Mouse (Mus musculus) intestine, embryonic 16.5 days (tissue): ENCODE measurements around the gene Maip1. TPM values are rescaled to one million over a fixed set of nuclear protein-coding genes. Genes with fewer than 3 reads are reported as not detected.
A peak's percentile ranks its signal among the peaks of the same experiment; 100 is the strongest.

ENCODE experiments used
- ATAC-seq: fragments of 200-750 bp; cut with Nextera tagmentation; 2 replicates; pipeline ENCODE4 v1.8.0; 2017; ENCODE audit warnings: moderate TSS enrichment, moderate library complexity
- H3K27ac ChIP-seq: fragments of 300-500 bp; sonication (generic); 2 replicates; pipeline ENCODE4 v1.5.1; 2014; ENCODE audit warnings: mild to moderate bottlenecking, low read length
- H3K27me3 ChIP-seq: fragments of 300-500 bp; sonication (generic); replicated peaks from 2 replicates; pipeline ENCODE4 v1.6.1; 2014; ENCODE audit warnings: low read length, control low read depth, mixed read lengths; ENCODE audit not compliant: control insufficient read depth, insufficient read depth
- H3K36me3 ChIP-seq: fragments of 300-500 bp; sonication (generic); 2 replicates; pipeline ENCODE4 v1.6.1; 2014; ENCODE audit warnings: low read length, control low read depth; ENCODE audit not compliant: control insufficient read depth, insufficient read depth
- H3K4me1 ChIP-seq: fragments of 300-500 bp; sonication (generic); 2 replicates; pipeline ENCODE4 v1.6.1; 2014; ENCODE audit warnings: low read length, control low read depth, mixed read lengths; ENCODE audit not compliant: control insufficient read depth, insufficient read depth
- H3K4me2 ChIP-seq: fragments of 300-500 bp; sonication (generic); 2 replicates; pipeline ENCODE4 v1.6.1; 2014; ENCODE audit warnings: low read depth, low read length, control low read depth
- H3K4me3 ChIP-seq: fragments of 300-500 bp; sonication (generic); 2 replicates; pipeline ENCODE4 v1.5.1; 2014; ENCODE audit warnings: mild to moderate bottlenecking, low read length
- H3K9ac ChIP-seq: fragments of 300-500 bp; sonication (generic); 2 replicates; pipeline ENCODE4 v1.6.1; 2014; ENCODE audit warnings: low read depth, low read length
- H3K9me3 ChIP-seq: fragments of 300-500 bp; sonication (generic); 2 replicates; pipeline ENCODE4 v1.6.1; 2016; ENCODE audit warnings: low read length, control low read depth; ENCODE audit not compliant: control insufficient read depth
- WGBS: fragments of 180-500 bp; shearing (Covaris S2); extraction: QIAGEN DNeasy Blood & Tissue Kit; methylation state at CpG from one replicate; pipeline ENCODE4 v1.1.7; 2014; 5-methylcytosine and 5-hydroxymethylcytosine counted together
- polyA plus RNA-seq: library from polyadenylated mRNA; unstranded; fragments of >200 nt; fragmentation: Nextera tagmentation; extraction: Ambion mirVana; gene quantifications from 2 replicates; pipeline ENCODE4 v1.2.1, GENCODE M21; 2015

Maip1 gene
- polyA plus RNA-seq, result 16.1 and 18.4 TPM in 2 replicates

DNA sequence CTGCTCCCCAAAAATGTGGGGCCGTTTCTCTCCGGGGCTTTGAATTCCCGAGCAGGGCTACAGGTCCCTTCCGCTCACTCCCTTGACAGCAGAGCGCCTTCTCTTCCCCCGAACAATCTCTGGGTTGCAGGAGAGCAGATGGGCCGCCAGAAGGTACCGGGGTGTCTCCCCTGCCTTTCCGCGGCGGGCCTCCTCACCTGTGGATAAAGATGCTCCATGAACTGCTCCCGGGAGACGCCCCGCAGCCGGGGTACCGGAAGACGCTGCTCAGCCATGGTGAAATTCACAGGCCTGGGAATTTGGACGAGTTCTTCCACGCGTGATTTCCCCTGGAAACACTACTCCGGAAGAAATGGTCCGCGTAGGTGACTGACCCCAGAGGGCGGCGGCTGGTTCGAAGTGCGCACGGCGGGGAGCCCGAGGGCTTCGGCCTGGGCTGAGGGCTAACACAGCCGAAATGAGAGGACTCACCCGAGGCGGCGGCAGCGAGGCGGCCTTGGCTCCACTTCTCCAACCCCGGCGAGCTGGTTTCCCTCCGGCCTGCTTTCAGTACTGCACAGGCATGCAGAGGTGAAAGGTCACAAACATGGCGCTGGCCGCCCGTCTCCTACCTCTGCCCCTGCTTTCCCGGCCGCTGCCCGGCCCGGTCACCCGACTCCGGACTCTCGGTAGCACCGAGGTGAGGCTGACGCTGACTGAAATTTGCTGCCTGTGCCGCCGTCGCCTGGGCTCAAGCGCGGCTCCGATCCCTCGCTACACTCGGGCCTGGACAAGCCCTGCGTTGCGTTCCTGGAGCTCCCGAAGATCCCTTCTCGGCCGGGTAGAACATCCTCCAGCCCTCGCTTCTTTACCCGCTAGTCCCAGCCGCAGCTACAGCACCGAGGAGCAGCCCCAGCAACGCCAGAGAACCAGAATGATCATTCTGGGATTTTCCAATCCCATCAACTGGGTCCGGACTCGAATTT is at the start of gene Maip1, which contains the start of gene Tyw5:
TSS of gene Maip1 (plus strand) at position 142 of the 965 bp plus-strand sequence.
TSS of gene Tyw5 (minus strand) at position 915 of the 965 bp plus-strand sequence.
- Histone ChIP-seq H3K9me3 (no peaks in the 10 kb centered on the region), H3K4me2 (peak within 1 kb of the TSS; percentile 75), H3K4me3 (peak within 1 kb of the TSS; percentile 80), H3K4me1 (peaks cover 14% of the 10 kb centered on the region), H3K9ac (peak within 1 kb of the TSS; percentile 97), H3K27me3 (no peaks in the 10 kb centered on the region), H3K27ac (peak within 1 kb of the TSS; percentile 96), H3K36me3 (no peaks in the 10 kb centered on the region)
- WGBS, result under 1% methylated on average over 72 of the region's 72 CpGs
- peak; percentile 93 for ATAC-seq

DNA sequence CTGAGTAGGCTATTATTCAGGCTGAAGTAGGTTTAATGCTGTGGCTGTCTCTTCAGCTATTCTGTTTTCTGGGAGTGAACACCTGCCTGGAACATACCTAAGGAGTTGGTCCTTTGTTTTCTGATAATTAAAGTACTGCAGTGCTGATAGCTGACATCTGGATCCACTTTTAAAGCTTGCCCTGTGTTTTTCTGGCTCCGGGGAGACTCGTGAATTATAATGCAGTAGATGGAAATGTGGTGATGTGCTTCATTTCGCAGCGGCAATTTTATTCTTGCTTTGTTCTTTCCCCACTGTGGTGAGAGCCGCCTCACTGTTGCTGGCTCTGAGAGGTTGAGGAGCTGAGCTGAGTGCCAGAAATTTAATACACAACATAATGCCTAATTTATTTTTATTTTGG is 47.6 kb upstream of the Maip1 start:
- Histone ChIP-seq H3K9ac (no peak overlapping the region), H3K36me3 (no peaks in the 10 kb centered on the region), H3K4me3 (no peak overlapping the region), H3K27ac (no peak overlapping the region), H3K4me1 (no peaks in the 10 kb centered on the region), H3K9me3 (no peaks in the 10 kb centered on the region), H3K27me3 (no peaks in the 10 kb centered on the region), H3K4me2 (no peak overlapping the region)
- ATAC-seq, result no peak
- WGBS, result 85% methylated on average over 5 of the region's 5 CpGs

DNA sequence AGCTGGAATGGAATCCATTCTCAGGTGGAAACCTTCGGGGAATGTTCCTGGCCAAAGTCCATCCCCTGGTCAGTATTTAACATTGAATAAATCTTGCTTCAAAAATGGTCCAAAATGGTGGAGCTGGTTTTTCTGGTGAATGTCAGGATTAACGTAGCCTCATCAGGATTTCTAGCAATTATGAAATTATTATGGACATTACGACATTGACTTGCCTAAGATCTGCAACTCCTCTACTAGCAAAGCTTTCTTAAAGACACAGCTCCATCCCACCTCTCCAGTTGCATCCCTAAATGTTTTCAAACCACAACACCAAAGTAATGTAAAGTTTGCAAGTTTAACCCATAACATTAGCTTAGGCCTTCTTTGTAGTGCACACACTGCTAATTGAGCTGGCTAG is 38.7 kb upstream of the Maip1 start:
- ATAC-seq, result no peak
- 87% methylated on average over 3 of the region's 3 CpGs for WGBS
- Histone ChIP-seq H3K4me1 (no peaks in the 10 kb centered on the region), H3K4me2 (no peak overlapping the region), H3K9me3 (no peaks in the 10 kb centered on the region), H3K4me3 (no peak overlapping the region), H3K9ac (no peak overlapping the region), H3K27me3 (no peaks in the 10 kb centered on the region), H3K27ac (no peak overlapping the region), H3K36me3 (no peaks in the 10 kb centered on the region)

DNA sequence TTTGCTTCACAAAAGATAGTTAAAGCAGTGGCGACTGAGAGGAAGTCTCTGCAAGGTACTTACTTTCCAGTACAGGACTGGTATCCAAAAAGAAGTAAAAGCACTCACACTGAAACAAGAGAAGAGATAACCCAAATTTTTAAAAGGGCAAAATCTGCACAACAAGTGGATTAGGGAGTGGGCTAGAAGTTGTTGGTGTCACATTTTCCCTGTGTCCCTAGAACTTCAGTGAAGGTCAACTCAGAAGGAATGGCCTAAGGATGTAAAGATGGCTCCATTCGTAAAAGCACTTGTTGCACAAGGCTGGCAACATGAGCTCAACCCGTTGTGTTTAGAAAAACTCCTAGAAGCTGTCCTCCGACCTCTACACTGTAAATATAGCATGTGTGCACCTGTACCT is 37.0 kb upstream of the Maip1 start:
- no peaks in the 10 kb centered on the region for H3K9me3 ChIP-seq
- H3K27ac ChIP-seq, result no peak overlapping the region
- WGBS, result 88% methylated on average over 4 of the region's 4 CpGs
- H3K9ac ChIP-seq, result no peak overlapping the region
- H3K4me2 ChIP-seq, result no peak overlapping the region
- no peaks in the 10 kb centered on the region for H3K27me3 ChIP-seq
- ATAC-seq, result no peak
- no peaks in the 10 kb centered on the region for H3K4me1 ChIP-seq
- no peaks in the 10 kb centered on the region for H3K36me3 ChIP-seq
- no peak overlapping the region for H3K4me3 ChIP-seq

DNA sequence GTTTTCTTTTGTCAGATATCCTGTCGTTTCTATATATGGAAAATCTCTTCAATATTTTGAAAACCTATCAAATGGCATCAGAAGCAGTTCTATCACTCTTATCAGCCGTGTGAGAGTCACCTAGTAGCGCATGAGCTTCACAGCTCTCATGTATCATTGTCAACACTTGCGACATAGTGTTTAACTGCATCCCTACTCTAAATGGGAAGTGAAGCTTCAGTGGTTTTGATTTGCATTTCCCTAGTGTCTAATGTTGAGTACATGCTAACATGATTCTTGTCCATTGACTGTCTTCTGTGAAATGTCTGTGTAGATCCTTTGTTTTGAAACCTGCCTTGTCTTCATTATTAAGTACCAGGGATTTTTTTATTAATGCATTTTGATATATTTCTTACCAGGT is 35.7 kb upstream of the Maip1 start:
- Histone ChIP-seq H3K27me3 (no peaks in the 10 kb centered on the region), H3K4me2 (no peak overlapping the region), H3K27ac (no peak overlapping the region), H3K4me3 (no peak overlapping the region), H3K4me1 (no peaks in the 10 kb centered on the region), H3K9me3 (no peaks in the 10 kb centered on the region), H3K36me3 (no peaks in the 10 kb centered on the region), H3K9ac (no peak overlapping the region)
- WGBS, result 83% methylated on average over 4 of the region's 4 CpGs
- ATAC-seq, result no peak

GRCm38 (mm10) chr1:57375276-57375675 is 30.9 kb upstream of the Maip1 start:
- 95% methylated on average over 2 of the region's 2 CpGs for WGBS
- Histone ChIP-seq H3K27ac (no peak overlapping the region), H3K9me3 (no peaks in the 10 kb centered on the region), H3K27me3 (no peaks in the 10 kb centered on the region), H3K9ac (no peak overlapping the region), H3K4me3 (no peak overlapping the region), H3K36me3 (no peaks in the 10 kb centered on the region), H3K4me2 (no peak overlapping the region), H3K4me1 (peaks cover 5% of the 10 kb centered on the region)
- no peak for ATAC-seq

- 68% methylated on average over 6 of the region's 6 CpGs for WGBS
- peak overlapping the region; percentile 92 for H3K4me3 ChIP-seq
- no peaks in the 10 kb centered on the region for H3K27me3 ChIP-seq
- H3K4me2 ChIP-seq, result peak overlapping the region; percentile 46
- no peaks in the 10 kb centered on the region for H3K9me3 ChIP-seq
- H3K9ac ChIP-seq, result peak overlapping the region; percentile 36
- no peak for ATAC-seq
- no peak overlapping the region for H3K27ac ChIP-seq
- no peaks in the 10 kb centered on the region for H3K36me3 ChIP-seq
- peaks cover 5% of the 10 kb centered on the region for H3K4me1 ChIP-seq
Measured at GRCm38 (mm10) chr1:57376806-57377205, 29.3 kb upstream of the Maip1 start.

DNA sequence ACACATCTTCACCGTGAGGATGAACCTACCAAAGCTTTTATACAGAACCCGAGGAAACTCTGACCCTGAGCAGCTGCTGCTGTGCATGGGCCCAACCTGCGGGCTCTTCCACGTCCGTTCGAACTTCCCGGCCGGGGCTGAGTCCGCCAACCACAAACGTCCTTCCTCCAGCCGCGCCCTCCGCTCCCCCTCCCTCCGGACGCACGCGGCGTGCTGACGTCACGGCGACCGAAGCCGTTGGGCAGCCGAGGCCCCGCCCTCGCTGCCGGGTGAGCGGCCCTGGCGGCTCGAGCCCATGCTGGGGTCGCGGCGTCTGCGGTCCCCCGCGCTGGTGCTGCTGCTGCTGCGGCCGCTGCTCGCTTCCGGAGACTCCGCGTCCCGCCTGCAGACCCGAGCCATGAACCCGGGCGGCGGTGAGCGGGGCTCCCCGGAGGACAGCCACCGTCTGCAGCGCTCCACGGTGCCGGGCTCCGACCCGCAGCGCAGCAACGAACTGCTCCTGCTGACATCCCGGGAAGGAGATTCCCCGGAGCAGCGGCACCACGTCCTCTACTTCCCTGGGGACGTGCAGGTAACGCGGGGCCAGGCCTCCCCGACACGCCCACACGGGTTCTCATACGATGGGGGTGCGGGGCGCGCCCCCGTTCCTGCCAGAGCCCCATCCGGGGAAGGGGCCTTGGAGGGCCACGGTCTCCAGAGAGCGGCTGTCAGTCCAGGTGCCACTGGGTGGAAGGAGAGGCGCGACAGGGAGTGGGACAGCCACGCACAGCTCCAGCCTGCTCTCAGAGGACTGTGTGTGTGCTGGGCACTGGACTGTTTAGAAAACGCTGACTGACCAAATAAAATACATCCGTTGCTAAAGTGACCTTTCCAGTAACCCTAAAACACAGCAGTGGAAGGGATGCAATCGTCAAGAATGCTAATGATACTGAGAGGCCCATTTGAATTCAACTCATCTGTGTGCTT is 28.5 kb upstream of the Maip1 start, which contains the start of gene 1700066M21Rik:
TSS of gene 1700066M21Rik (plus strand) at position 245 of the 966 bp plus-strand sequence.
- Histone ChIP-seq H3K27me3 (no peaks in the 10 kb centered on the region), H3K4me2 (peak within 1 kb of the TSS; percentile 85), H3K27ac (peak within 1 kb of the TSS; percentile 75), H3K4me1 (peaks cover 5% of the 10 kb centered on the region), H3K36me3 (no peaks in the 10 kb centered on the region), H3K9ac (peak within 1 kb of the TSS; percentile 92), H3K4me3 (peak within 1 kb of the TSS; percentile 92), H3K9me3 (no peaks in the 10 kb centered on the region)
- ATAC-seq, result peak; percentile 98
- WGBS, result under 1% methylated on average over 80 of the region's 81 CpGs

GRCm38 (mm10) chr1:57386519-57386918 is 19.6 kb upstream of the Maip1 start:
- Histone ChIP-seq H3K9ac (no peak overlapping the region), H3K4me3 (no peak overlapping the region), H3K4me2 (no peak overlapping the region), H3K9me3 (no peaks in the 10 kb centered on the region), H3K27ac (no peak overlapping the region), H3K27me3 (no peaks in the 10 kb centered on the region), H3K36me3 (peaks cover 3% of the 10 kb centered on the region; the same call in 1 of the 2 replicates), H3K4me1 (no peaks in the 10 kb centered on the region)
- ATAC-seq, result no peak
